Mouse (Mus musculus) cerebellum, adult 11-12 months (tissue): ENCODE measurements around the gene Lipo2.
"Not testable (repeated sequence)": the region's sequence is repeated elsewhere in the genome, so short reads cannot be mapped to it uniquely, and the experiment has no call there.

ENCODE experiments used
- DNase-seq: peaks from one replicate; pipeline ENCODE4 v3.0.0; 2022

The Lipo2 gene

DNA sequence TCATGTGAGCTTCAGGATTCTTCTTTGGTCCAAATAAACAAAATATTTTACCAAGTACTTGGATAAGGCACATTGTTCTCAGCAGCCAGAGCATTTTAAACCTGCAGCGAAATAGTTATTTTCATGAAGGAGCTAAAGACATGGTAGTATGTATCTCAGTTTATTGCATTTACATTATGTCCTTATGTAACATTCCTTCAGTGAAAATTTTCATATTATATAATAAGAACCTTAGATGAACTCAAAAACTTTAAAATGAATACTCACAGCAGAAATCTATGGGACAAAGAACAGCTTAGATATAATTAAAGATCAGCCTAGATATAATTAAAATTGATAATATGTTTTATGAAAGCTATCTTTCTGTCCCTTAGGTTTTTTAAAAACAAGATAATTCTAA is at the start of gene Lipo2:
TSS of gene Lipo2 (minus strand) at position 101 of the 400 bp plus-strand sequence.
- not testable (repeated sequence) for DNase-seq

DNA sequence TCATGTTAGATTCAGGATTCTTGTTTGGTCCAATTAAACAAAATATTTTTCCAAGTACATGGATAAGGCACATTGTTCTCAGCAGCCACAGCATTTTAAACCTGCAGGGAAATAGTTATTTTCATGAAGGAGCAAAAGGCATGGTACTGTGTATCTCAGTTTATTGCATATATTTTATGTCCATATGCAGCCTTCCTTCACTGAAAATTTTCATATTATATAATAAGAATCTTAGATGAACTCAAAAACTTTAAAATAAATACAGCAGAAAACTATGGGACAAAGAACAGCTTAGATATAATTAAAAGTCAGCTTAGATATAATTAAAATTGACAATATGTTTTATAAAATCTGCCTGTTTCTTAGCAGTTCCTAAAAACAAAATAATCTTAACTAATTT is 36.2 kb upstream of the Lipo2 start, which contains the start of gene Lipo1:
TSS of gene Lipo1 (minus strand) at position 101 of the 400 bp plus-strand sequence.
- not testable (repeated sequence) for DNase-seq

DNA sequence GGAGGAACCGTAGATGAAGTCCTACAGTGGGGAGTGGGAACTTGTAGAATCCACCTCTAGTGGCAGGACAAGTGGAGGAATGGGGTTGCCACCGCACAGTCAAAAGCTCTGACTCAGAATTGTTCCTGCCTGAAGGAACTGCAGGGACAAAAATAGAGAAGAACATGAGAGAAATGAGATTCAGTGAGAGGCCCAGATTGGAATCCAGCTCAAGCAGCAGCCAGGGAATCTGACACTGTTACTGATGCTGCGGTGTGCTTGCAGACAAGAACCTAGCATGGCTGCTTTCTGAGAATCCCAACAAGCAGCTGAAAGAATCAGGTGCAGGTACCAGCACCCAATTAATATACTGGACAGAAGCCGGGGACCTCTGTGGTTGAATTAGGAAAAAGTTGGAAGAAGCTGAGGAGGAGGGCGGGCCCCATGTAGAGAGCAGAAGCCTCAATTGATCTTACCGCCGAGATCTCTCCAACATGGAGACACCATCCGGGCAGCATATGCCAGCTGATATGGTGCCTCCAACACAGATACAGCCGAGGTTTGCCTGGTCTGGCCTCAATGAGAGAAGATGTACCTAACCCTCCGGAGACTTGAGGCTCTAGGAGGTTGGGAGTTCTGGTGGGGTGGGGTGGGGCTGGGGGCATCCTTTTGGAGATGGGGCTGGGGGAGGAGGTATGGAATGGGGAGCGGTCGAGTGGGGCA is 35.6 kb upstream of the Lipo2 start:
- no peak for DNase-seq

DNA sequence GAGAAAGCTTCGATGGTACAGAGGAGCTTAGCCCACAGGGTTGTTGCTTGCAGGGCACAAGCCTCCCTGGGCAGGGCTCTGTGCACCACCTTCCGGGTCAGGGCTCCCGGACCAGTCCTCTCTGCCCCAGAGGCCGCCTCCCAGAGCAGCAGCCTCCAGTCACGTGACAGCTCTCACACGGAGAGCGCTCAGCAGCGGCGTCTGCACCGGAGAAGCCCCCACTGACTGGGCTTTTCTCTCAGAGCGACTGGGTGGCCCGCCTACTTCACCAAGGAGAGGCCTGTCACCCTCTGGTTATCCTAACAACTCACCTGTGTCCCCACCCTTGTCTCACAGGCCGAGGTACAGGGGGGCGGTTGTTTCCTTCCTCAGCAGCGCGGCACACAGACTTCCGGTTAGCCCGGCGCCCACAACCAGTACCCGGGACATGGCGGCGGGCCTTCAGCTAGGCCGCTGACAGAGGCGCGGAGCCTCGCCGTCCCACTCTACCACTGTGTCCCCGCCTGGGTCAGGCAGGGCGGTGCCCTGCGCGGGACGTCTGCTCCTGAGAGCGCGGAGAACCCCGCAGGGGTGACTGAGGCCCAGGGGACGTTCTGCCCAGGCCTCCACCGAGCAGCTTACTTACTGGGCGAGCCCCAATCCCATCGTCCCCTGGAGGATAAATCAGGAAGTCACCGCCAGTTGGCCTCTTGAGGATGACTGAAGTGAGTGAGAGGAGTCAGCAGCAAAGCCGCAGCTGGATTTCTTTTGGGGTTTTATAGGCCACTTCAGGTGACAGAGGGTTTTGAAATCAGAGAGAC is 10.3 kb upstream of the Lipo2 start, which contains the start of gene Lipo3:
TSS of gene Lipo3 (minus strand) at position 665 of the 800 bp plus-strand sequence.
- peak; percentile 32 for DNase-seq
